Mouse (Mus musculus) gonadal fat pad, adult 2 months (tissue): ENCODE results near the gene Cep19. TPM values are rescaled to one million over a fixed set of nuclear protein-coding genes. Genes with fewer than 3 reads are reported as not detected.

Source experiments
- DNase-seq: peaks from one replicate; pipeline ENCODE4 v3.0.0-alpha.2; 2012; ENCODE audit warnings: low read depth
- polyA plus RNA-seq: library from polyadenylated mRNA; depleted of rRNA; stranded (reverse); fragments of >200 nt; gene quantifications from 2 replicates; pipeline ENCODE4 v1.2.3, GENCODE M21; 2012

The Cep19 gene
- polyA plus RNA-seq, 1 experiment: 7.9 TPM

DNA sequence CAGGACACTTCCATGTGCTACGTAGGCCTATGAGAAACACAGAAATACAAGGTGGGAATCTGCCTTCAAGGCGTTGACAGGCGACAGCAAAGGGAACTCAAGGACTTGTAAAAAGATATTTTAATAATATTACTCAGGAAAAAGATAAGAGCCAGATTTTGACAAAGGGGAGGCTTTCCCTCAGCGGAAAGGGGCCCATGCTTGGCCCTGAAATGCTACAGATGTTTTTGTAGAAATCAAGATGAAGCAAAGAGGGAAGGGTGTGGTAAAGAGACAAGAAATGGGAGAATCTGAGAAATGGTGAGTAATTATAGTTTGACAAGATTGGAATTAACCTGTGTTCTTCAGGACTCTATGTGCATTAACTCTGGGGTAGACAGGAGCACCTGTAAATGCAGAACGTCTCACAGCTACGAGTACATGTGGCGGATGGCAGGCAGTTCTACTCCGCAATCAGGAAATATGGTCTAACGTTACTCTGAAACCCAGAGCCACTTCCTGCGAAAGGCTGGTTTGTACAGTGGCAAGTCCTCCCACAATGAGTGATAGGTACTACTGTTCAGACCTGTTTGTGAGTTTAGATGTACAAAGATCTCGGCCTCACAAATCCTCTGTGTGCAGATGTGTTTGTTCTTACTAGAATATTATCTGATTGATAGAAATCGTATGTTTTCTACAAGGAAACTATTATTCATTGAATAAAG lies 7.9 kb downstream of the Cep19 start:
- no peak for DNase-seq

DNA sequence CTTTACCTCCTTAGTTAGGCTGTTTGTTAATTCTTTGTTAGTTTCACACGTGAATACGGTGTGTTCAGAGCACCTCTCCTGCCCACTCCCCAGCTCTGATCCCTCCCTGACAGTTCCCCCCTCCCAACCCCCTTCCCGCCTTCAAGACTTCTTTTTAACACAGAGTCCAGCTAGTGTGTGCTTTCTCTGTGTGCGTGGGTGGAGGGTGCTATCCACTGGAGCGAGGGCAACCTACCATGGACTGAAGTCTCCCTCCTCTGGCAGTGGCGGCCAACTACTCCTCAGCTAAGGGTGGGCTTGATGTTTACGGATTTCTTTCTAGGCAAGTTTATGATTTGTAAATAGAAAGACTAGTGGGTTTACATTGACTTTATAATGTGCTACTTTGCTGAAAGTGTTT lies 8.6 kb downstream of the Cep19 start:
- DNase-seq: no peak

DNA sequence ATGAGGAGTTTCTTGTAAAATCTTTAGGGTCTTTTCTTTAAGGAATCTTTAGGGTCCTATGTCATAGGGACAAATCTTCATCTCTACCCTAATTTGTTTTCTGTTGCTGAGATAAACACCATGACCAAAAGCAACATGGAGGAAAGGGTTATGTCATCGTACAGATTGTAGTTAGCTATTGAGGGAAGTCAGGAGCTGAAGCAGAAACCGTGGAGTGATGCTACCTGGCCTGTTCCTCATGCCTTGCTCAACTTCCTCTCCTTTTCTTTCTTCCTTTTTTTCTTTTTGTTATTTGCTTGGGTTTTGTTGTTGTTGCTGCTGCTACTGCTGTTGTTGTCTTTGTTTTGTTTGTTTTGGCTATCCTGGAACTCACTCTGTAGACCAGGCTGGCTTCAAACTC lies 9.0 kb downstream of the Cep19 start:
- DNase-seq: no peak

DNA sequence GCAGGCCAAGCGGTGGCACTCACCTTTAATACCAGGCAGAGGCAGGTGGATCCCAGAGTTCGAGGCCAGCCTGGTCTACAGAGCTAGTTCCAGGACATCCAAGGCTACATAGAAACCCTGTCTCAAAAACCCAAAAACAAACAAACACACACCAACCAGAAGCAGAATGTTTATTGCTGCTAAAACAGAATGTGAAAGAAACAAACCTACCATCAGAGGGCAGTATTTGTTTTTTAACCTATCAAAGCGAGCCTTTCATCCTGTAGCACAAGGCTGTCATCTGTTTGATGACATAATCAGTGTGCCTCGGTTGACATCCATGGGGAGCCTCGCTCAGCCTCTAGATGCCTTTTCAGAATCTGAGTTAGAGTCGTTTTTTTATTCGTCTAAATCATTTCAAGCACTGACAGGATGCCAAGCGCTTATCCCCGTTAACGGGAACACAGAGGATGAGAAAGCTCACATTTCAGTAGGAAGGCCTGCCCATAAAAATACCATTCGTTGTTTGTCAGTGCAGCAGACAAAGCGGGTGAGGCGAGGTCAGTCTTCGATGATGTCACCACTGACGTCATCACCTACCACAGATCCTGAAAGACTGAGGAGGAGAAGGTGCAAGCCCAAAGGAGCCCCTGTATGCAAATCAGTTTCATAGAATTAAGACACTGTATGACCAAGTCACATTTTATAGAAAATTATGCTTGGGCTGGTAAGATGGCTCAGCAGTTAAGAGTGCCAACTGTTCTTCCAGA lies 11.5 kb downstream of the Cep19 start:
- DNase-seq: no peak

DNA sequence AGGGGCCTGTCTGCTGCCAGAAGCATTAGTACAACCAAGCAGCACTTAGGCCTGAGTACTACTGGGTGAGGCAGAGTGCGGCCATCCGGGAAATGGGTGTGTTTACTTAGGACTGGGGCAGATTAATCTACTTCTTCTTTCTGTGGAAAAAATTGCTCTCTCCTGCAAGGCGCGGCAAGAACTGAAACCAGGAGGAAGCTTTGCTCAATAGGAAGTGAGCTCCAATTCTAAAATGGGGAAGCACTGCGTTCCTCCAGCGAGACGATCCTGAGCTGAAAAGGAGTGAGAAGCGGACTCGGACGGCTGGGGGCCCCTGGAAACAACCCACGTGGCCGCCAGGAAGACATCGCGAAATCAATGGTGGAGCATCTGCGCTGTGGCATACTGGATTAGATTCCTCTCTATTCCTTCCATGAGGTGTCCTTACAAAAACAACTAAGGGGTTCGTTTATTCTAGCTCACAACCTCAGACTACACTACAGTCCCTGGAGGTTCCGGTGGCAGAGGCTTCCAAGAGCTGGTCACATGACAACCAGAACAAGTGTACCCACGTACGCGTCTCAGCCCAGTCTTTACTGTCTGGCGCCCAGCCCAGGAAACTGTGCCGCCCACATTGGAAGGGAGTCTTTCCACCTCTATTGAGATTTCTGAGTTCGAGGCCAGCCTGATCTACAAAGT lies 14.1 kb downstream of the Cep19 start:
- no peak for DNase-seq

DNA sequence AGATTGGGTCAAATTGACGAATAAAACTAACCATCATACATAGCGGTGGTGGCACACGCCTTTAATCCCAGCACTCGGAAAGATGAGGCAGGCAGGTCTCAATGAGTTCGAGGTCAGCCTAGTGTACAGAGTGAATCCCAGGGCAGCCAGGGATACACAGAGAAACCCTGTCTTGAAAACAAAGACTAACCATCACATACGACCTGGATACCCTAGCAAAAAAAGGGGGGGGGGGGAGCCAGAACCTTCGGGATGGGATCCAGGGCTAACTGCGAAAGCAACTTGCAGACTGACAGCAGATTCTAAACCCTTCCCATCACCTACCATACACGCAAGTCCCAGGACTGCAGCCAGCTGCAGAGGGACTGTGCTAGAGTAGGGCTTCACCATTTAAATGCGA lies 14.8 kb downstream of the Cep19 start:
- DNase-seq: no peak

DNA sequence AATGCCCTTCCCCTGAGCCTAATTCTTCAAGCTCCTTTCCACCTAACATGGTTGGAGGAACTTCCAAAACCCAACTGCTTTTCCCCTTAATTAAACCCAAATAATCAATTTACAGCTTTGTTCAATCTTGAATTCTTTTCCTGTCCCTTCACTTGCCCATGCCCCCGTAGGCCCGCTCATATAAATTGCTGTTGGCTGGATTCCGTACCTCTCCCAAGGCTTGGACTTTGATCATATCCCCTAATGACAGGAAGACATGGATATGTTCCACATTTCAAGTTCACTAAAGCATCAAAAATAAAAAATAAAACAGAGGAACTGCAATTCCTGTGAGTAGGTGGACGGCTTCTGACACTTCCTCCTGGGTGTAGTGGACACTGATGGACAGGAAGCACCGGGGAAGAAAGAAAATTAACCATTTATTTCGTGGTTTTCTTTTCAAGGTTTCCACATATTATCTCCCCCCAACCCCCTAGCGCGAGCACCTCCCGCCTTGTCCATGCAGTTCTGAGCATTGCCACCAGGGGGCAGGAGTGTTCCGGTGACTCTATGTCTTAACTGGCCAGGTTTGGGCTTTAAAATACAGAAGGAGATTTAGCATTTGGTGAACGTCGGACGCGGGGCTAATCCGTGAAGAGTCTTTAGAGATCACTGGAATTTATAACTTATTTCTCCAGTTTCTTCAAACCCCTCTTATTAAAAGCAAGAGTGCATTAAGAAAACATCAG lies 15.5 kb downstream of the Cep19 start:
- DNase-seq: no peak

DNA sequence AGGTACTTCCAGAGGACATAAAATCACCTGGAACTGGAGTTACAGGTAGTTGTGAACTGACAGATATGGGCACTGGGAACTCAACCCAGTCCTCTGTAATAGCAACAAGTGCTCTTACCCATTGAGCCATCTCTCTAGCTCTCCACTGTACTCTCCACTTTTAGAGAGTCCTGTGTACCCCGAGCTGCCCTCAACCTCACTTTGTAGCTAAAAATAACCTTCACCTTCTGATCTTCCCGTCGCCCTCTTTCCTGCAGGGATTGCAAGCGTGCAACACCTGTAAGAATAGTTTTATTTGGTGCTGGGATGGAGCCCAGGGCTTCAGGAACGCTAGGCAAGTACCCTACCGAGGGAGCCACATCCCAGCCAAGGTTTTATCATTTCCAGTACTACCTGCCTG lies 16.2 kb downstream of the Cep19 start:
- DNase-seq: no peak

DNA sequence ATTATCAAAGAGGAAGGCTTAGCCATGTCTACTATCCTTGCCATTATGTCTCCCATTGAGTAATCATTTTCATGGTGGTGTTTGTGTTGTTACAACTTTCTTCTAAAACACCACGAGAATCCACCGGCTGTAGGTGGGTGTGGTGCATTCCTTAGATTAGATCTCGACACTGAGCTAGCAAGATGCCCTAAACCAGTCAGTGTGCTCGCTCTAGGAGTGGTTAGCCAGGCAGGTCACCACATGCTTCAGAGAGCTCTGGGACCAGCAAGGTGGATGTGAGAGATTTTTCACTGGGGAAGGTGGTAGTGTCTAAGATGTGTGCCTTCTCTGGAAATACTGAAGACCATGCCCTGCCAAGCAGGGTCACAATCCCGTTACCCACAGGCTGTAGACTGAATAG lies 16.6 kb downstream of the Cep19 start:
- DNase-seq: no peak

DNA sequence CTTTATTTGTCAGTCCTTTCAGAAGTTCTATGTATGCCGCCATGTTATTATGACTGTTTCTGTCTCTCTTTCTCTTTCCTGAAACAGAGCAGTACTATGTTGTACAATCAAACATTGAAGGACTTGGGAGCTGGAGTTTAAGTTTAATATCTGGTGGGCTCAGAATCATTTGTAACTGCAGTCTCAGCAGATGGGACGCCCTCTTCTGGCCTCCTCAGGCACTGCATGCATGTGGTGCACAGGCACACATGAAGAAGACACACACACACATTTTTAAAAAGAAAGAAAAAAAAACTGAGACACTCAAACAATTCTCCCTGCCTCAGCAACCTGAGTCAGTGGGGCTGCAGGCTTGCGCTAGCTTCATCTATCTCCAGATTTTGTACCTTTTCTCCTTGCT lies 20.9 kb downstream of the Cep19 start:
- no peak for DNase-seq

DNA sequence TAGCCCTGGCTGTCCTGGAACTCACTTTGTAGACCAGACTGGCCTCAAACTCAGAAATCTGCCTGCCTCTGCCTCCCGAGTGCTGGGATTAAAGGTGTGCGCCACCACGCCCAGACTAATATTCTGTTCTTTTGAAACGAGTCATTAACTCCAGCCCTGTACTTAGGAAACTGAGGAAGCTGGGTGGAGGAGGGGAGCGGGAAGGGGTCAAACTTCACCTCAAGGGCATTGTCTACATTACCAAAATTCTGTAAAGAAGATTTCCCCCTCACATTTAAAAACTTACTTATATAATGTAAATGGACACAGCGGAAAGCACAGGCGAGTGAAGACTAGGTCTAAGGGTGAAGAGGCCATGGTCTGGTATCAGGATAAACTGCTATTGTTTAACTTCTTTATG lies 24.4 kb downstream of the Cep19 start:
- DNase-seq: no peak

DNA sequence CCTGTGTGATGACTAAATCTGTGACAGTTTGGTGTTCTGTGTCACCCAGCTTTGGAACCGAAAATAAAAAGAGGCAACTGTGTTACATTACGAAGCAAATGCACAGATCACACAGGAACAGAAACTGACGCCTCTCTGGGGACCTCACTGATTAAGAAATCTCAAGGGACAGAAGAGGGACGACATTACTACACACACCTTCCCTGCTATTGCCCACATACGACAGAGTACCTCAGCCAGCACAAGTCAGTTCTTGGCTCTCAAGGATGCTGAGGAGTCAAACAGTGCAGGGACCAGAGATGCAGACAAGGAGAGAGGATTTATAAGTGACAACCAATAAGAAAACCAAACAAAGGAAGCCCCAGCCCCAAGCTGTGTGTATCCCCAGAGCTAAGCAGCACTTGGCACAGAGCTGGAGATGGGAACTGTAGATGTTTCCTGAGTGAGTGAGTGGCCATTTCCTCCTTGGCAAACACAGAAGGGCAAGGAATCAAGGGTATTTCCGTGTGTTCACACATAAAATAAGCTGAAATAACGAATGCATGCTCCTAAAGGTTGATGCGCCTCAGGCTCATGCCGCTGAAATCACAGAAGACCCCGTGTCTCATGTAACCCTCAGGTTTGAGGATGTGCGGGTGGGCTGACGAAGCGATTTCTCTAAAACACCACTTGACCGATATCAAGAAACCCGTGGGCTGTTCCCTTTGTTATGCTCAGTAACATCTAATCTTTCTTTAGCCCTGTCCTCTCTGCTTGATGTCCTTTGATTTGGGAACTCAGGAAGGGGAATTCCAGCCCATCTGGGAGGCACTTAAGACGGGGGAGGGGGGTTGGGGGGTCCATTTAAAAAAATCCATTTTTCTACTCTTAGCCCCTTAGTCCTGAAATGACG lies 25.1 kb downstream of the Cep19 start:
- no peak for DNase-seq

DNA sequence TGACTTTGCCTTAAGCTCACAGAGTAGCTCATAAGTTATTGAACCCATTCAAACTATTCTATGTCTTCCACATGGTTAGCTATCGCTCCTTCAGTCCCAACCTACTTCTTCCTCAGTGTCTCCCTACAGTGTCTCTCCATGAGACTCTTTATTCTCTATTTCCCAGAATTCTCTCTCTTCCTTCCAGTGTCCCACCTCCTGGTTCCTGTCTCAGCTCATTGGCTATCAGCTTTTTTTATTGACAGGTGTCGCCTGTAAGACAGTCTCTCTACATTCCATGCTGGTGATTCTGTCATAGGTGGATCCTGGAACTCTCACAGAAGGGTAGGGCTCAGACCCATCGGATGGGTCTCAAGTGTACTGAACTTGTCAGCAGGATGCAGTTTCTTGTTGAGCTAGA lies 25.8 kb downstream of the Cep19 start:
- DNase-seq: no peak

DNA sequence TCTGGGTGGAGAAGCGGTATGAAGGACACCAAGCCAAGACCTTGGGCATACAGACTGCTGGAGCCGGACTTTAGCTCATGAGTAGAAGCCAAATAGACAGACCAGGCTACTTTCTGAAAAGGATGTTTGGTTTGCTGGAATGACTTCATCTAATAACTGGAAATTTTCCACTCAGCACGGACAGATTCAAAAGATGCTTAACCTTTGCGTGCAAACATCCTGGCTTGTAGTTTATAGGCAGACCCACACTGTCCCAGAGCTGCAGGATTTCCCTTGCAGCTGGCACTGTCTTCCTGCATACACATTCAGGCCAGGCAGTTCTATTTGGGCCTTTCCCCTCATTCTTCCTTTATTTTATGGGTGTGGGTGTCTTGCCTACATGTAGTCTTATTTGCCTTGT lies 27.4 kb downstream of the Cep19 start:
- DNase-seq: no peak

DNA sequence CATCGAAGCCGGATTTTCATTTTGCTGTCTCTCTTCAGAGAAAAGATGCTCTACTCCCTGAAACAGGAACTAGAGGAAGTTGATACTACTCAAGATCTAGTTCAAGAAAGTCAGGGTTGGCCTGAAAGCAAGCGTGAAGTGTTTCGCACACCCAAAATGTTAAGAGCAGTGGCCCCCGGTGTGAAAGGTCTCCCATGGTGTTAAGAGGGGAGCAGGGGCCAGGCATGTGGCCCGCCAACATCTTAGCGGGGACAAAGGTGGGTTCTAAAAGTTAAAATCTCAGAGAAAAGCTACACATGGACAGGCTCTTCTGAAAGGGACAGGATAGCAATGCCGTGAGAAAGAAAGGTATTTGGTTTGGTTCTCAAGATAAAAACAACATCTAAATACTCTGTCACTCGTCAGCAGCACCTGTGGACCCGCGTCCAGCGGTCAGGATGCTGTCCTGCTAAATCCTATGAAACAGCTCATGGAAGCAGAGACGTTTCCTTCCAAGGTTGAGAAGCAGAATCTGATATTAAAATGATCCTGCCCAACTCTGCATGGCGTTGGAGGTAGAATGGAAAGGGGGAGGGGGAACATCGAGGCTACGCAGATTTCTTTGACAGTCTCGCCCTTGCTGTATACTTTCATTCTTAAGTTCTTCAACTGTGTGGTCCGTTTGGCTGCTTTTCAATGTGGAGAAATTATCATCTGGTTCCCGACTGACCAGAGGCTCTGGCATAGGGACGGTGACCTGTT lies 30.0 kb downstream of the Cep19 start:
- no peak for DNase-seq

DNA sequence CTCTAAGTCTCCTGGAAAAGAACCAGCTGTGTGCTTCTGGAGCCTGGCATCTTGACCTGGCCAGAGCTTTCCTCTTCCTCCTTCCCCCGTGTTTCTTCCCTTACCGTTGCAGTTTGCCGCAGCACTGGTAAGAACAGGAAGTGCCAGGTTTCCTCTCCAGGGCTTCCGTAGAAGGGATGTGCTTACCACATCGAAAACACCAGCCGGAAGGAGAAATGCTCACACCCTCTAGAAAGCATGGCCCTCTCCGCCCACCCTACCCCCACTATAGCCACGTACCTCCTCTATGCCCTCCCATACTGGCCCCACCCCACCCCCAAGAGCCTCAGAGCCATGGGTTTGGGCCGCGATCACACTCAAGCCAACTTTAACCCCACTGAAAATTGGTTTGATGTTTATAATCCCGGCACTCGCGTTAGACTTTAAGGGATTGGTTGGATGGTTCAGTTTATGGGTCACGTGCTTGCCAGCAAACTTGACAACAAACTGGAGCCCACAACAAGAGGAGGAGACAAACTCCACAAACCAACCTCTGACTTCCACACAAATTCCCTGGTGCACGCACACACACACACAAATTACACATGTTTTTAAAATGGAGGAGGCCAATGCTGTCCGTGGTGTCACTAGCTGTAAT lies 30.7 kb downstream of the Cep19 start:
- DNase-seq: no peak

DNA sequence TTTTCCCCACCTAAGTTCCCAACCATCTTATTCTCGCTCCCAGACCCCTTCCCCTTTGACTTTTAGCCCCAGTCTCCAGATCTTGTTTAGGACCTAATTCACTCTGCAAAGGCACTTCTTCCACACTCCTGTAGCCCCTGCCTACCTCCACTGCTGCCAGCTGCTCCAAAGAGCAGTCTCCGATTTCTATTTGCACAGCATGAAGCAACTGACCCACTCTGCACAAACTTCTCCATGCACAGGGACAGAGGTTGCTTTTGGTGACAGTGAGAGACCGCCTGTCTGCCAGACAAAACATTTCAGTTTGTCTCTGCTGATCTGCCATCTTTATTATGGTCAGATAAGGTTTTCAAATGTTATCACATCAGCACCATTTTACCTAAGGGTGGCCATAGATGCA lies 33.5 kb downstream of the Cep19 start:
- no peak for DNase-seq

DNA sequence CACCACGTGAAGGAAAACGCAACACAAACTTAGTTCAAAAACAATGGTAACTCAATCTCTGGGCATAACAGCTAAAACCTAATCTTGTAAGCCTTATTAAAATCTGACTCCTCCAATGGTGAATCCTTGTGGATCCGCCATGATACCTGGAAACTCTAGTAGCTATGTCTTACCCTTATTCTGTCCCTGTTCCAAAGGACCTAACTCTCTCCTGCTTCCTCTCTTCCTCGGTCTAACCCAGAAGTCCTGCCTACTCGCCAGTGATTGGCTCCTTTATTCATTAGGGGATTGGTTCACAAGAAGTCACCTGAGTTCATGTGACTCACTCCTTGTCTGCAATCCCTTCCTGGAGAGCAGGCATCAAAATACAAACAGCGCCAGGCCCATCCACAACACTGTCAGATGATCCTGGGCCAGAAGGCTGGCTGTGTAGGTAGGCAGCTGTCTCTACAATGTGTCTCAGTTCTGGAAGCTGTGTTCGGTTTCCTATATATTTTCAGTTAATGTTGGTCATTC lies 36.3 kb downstream of the Cep19 start:
- DNase-seq: no peak

DNA sequence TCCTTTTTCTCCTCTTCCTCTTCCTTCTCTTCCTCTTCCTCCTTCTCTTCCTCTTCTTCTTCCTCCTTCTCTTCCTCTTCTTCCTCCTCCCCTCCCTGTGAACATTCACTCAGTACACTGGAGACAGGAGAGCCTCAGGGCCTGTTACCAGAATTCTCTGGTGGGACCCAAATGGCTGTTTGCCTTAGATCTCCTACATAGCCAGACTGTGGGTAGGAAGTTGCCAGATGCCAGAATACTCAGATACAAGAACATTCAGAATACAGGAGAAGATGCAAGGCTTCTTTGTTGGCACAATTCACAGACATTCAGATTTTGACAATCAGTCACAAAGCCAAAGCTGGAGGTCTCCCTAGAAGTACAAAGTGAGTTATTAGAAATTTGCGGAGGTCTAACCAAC lies 39.4 kb downstream of the Cep19 start:
- DNase-seq: no peak

DNA sequence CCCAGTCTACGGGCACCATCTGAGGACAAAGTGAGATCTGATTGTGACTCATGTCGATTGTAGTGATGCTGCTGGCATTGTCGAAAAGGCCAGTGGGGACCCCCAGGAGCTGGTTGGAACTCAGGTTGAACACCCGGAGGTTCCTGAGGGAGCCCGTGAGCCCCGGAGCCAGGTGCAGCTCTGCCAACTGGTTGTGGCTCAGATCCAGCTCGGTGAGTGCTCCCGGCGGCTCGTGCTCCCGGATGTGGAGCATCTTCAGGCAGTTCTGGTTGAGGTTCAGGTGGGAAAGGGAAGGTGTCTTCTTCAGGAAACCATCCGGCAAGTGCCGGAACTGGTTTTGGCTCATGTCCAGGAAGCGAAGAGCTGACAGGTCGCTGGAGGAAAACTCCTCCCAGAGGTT lies 44.2 kb downstream of the Cep19 start:
- no peak for DNase-seq
